Mouse (Mus musculus) CH12.LX (cell line): ENCODE results near the gene Pfkfb4. TPM values are rescaled to one million over a fixed set of nuclear protein-coding genes. Genes with fewer than 3 reads are reported as not detected.

Experiments used
- DNase-seq: peaks from one replicate; pipeline ENCODE4 v3.0.0-alpha.2; 2013; ENCODE audit errors: extremely low read depth
- H3K27ac ChIP-seq: 2 replicates; pipeline ENCODE4 v1.5.1; 2012; ENCODE audit warnings: low read depth, mild to moderate bottlenecking, control low read depth, moderate library complexity; ENCODE audit not compliant: insufficient read depth
- H3K27me3 ChIP-seq: replicated peaks from 2 replicates; pipeline ENCODE3; 2012; ENCODE audit warnings: inconsistent platforms
- H3K36me3 ChIP-seq, 2 experiments: replicated peaks in 1 of 2; 2 replicates each; pipeline versions ENCODE3 to v1.6.1; 2012; ENCODE audit warnings: inconsistent platforms in 1 of 2, low read length in 1 of 2, mild to moderate bottlenecking in 1 of 2, mixed read lengths in 1 of 2, moderate library complexity in 1 of 2; ENCODE audit not compliant: control insufficient read depth in 1 of 2, insufficient read depth in 1 of 2
- H3K4me1 ChIP-seq, 2 experiments: 2 replicates each; pipeline ENCODE4 v1.6.1; 2012; ENCODE audit warnings: inconsistent platforms in 1 of 2, moderate library complexity in 1 of 2; ENCODE audit not compliant: insufficient read depth in 2 of 2, control insufficient read depth in 1 of 2
- H3K4me2 ChIP-seq: 2 replicates; pipeline ENCODE4 v1.6.1; 2012; ENCODE audit warnings: low read depth, mild to moderate bottlenecking, control low read depth; ENCODE audit not compliant: poor library complexity, insufficient read depth, severe bottlenecking
- H3K4me3 ChIP-seq, 3 experiments: fragments of 150-350 bp in 1 of 3; sonication (generic) in 1 of 3; replicated peaks in 1 of 3; 2 replicates each; pipeline versions ENCODE3 to v1.5.1; 2011 to 2012; ENCODE audit warnings: low read depth in 2 of 3, low read length in 2 of 3, mild to moderate bottlenecking in 2 of 3, moderate library complexity in 2 of 3, control low read depth in 1 of 3, improper control_type of control experiment in 1 of 3, inconsistent platforms in 1 of 3, mixed read lengths in 1 of 3; ENCODE audit not compliant: poor library complexity in 1 of 3
- H3K79me2 ChIP-seq: replicated peaks from 2 replicates; pipeline ENCODE4 v1.6.1; 2012; ENCODE audit warnings: mild to moderate bottlenecking, moderate library complexity; ENCODE audit not compliant: control insufficient read depth, poor library complexity, insufficient read depth, severe bottlenecking; ENCODE audit errors: extremely low read depth
- H3K9ac ChIP-seq: 2 replicates; pipeline ENCODE4 v1.6.1; 2012; ENCODE audit warnings: low read depth, mild to moderate bottlenecking, control low read depth, moderate library complexity; ENCODE audit not compliant: insufficient read depth
- H3K9me3 ChIP-seq: replicated peaks from 2 replicates; pipeline ENCODE3; 2012; ENCODE audit warnings: low read length, inconsistent platforms, mixed read lengths
- CHD1 ChIP-seq: IDR thresholded peaks from 2 replicates; pipeline ENCODE4 v1.6.1; 2012; ENCODE audit warnings: low read depth, low read length, improper control_type of control experiment, inconsistent platforms
- CTCF ChIP-seq, 2 experiments: IDR thresholded peaks in 1 of 2; conservative IDR thresholded peaks in 1 of 2; 2 replicates each; pipeline ENCODE4 v1.5.1; 2011 to 2012; ENCODE audit warnings: low read depth in 2 of 2, low read length in 2 of 2, improper control_type of control experiment in 1 of 2, inconsistent platforms in 1 of 2, mild to moderate bottlenecking in 1 of 2, moderate library complexity in 1 of 2
- E2F4 ChIP-seq: IDR thresholded peaks from 2 replicates; pipeline ENCODE4 v1.6.1; 2011; ENCODE audit warnings: low read depth, low read length, improper control_type of control experiment; ENCODE audit not compliant: insufficient replicate concordance
- ELF1 ChIP-seq: IDR thresholded peaks from 2 replicates; pipeline ENCODE4 v1.6.1; 2014; ENCODE audit warnings: low read depth, mild to moderate bottlenecking, inconsistent platforms, low read length, improper control_type of control experiment
- EP300 ChIP-seq: IDR thresholded peaks from 2 replicates; pipeline ENCODE4 v1.6.1; 2011; ENCODE audit warnings: low read length, improper control_type of control experiment
- KAT2A ChIP-seq: IDR thresholded peaks from 2 replicates; pipeline ENCODE4 v1.6.1; 2012; ENCODE audit warnings: low read length, improper control_type of control experiment, inconsistent platforms; ENCODE audit not compliant: insufficient replicate concordance
- MAFK ChIP-seq: IDR thresholded peaks from 2 replicates; pipeline ENCODE4 v1.6.1; 2011; ENCODE audit warnings: low read length, improper control_type of control experiment; ENCODE audit not compliant: insufficient replicate concordance
- MEF2A ChIP-seq: IDR thresholded peaks from 2 replicates; pipeline ENCODE4 v1.6.1; 2014; ENCODE audit warnings: low read depth, mild to moderate bottlenecking, inconsistent platforms, low read length, improper control_type of control experiment, borderline replicate concordance
- MXI1 ChIP-seq: IDR thresholded peaks from 2 replicates; pipeline ENCODE4 v1.6.1; 2011; ENCODE audit warnings: mild to moderate bottlenecking, low read depth, low read length, improper control_type of control experiment
- MYC ChIP-seq: IDR thresholded peaks from 2 replicates; pipeline ENCODE4 v1.6.1; 2011; ENCODE audit warnings: low read depth, mild to moderate bottlenecking, improper control_type of control experiment, low read length
- NELFE ChIP-seq: IDR thresholded peaks from 2 replicates; pipeline ENCODE4 v1.6.1; 2011; ENCODE audit warnings: low read depth, low read length, improper control_type of control experiment
- PAX5 ChIP-seq: IDR thresholded peaks from 2 replicates; pipeline ENCODE4 v1.6.1; 2012; ENCODE audit warnings: low read length, inconsistent platforms, mixed read lengths
- POLR2A ChIP-seq: IDR thresholded peaks from 2 replicates; pipeline ENCODE4 v1.6.1; 2011; ENCODE audit warnings: low read depth, mild to moderate bottlenecking, improper control_type of control experiment, low read length
- POLR2AphosphoS2 ChIP-seq: IDR thresholded peaks from 2 replicates; pipeline ENCODE4 v1.6.1; 2011; ENCODE audit warnings: low read depth, low read length, improper control_type of control experiment
- RAD21 ChIP-seq: IDR thresholded peaks from 2 replicates; pipeline ENCODE4 v1.6.1; 2011; ENCODE audit warnings: low read depth, mild to moderate bottlenecking, low read length, improper control_type of control experiment, moderate library complexity
- SIN3A ChIP-seq: IDR thresholded peaks from 2 replicates; pipeline ENCODE4 v1.6.1; 2012; ENCODE audit warnings: low read length, improper control_type of control experiment, inconsistent platforms
- SMC3 ChIP-seq: IDR thresholded peaks from 2 replicates; pipeline ENCODE4 v1.6.1; 2011; ENCODE audit warnings: low read depth, low read length, improper control_type of control experiment
- UBTF ChIP-seq: IDR thresholded peaks from 2 replicates; pipeline ENCODE4 v1.6.1; 2012; ENCODE audit warnings: low read depth, mild to moderate bottlenecking, inconsistent platforms, low read length, improper control_type of control experiment, moderate library complexity
- USF1 ChIP-seq: IDR thresholded peaks from 2 replicates; pipeline ENCODE4 v1.6.1; 2014; ENCODE audit warnings: low read depth, mild to moderate bottlenecking, inconsistent platforms, low read length, improper control_type of control experiment
- USF2 ChIP-seq: conservative IDR thresholded peaks from 2 replicates; pipeline ENCODE4 v1.6.1; 2011; ENCODE audit warnings: low read depth, low read length, improper control_type of control experiment
- ZKSCAN1 ChIP-seq: IDR thresholded peaks from 2 replicates; pipeline ENCODE4 v1.6.1; 2012; ENCODE audit warnings: low read depth, inconsistent platforms, low read length, improper control_type of control experiment, borderline replicate concordance
- ZMIZ1 ChIP-seq: IDR thresholded peaks from 2 replicates; pipeline ENCODE4 v1.6.1; 2012; ENCODE audit warnings: low read depth, mild to moderate bottlenecking, inconsistent platforms, low read length, improper control_type of control experiment
- dilution Hi-C: fragments of 300-500 bp; cut with MboI; formaldehyde crosslinking; loops from 2 replicates; pipeline ENCODE4 v1.14.3; 2020; ENCODE audit warnings: low sequenced_read_pairs; ENCODE audit not compliant: extremely low pct_unique_long_range_greater_than_20kb, extremely low pct_ligation_motif_present
- in situ Hi-C: fragments of 300-500 bp; cut with MboI; formaldehyde crosslinking; loops from 3 replicates; pipeline ENCODE4 v1.14.3; 2019; ENCODE audit warnings: low sequenced_read_pairs, low pct_ligation_motif_present, low pct_unique_long_range_greater_than_20kb, mixed read lengths
- polyA plus RNA-seq: library from polyadenylated mRNA; unstranded; fragments of >175 nt; gene quantifications from 2 replicates; pipeline ENCODE4 v1.2.1, GENCODE M21; 2012; ENCODE audit warnings: low read depth; ENCODE audit not compliant: insufficient read length
- total RNA-seq, 2 experiments: library from RNA; depleted of rRNA; stranded (reverse); fragments of 300-350 nt in 1 of 2; fragments of >200 nt in 1 of 2; gene quantifications; 2 replicates each; pipeline ENCODE4 v1.2.3; 2012 to 2014

The Pfkfb4 gene
- total and polyA plus RNA-seq, 3 experiments = 5.1 to 6.7 (median 5.9) TPM

- Histone ChIP-seq H3K27me3 (no peaks in the 10 kb centered on the region), H3K36me3 (peaks cover 38 to 64% of the 10 kb centered on the region in 2 experiments), H3K27ac (peak overlapping the region; percentile 89), H3K4me1 (peaks cover 40 to 73% of the 10 kb centered on the region in 2 experiments), H3K4me3 (peak overlapping the region in 2 of 3 experiments; percentile 46 to 53), H3K9me3 (no peaks in the 10 kb centered on the region), H3K4me2 (peak overlapping the region; percentile 55), H3K79me2 (peaks cover 49% of the 10 kb centered on the region), H3K9ac (no peak overlapping the region; the same call in 1 of the 2 replicates)
- in situ Hi-C loops (no loop called here), dilution Hi-C loops (no loop called here)
- no peak for TF ChIP-seq CTCF (conservative IDR thresholded peaks at IDR 0.05 in 1 of 2, IDR thresholded peaks at IDR 0.05 in 1 of 2; ENCODE audit: low read depth in 2 of 2, low read length in 2 of 2)
- peak; percentile 36; the same call in 1 of the 2 replicates for TF ChIP-seq POLR2AphosphoS2
- TF ChIP-seq UBTF = 0 out of 2 replicates have a peak, but pooled peaks have one; percentile 17
- no peak for DNase-seq
These were observed 66.0 kb downstream of the Pfkfb4 start for GRCm38 (mm10) chr9:109057543-109057942.

GRCm38 (mm10) chr9:109058006-109058765 lies 66.6 kb downstream of the Pfkfb4 start:
- no peaks in the 10 kb centered on the region for H3K27me3 ChIP-seq
- peak overlapping the region; percentile 55 for H3K4me2 ChIP-seq
- peaks cover 43% of the 10 kb centered on the region for H3K79me2 ChIP-seq
- peak overlapping the region; percentile 35 to 53 (median 46) for H3K4me3 ChIP-seq
- H3K27ac ChIP-seq = peak overlapping the region; percentile 89
- no peak for DNase-seq
- dilution Hi-C loops = no loop called here
- no peak for TF ChIP-seq ZKSCAN1
- 0 out of 2 replicates have a peak, but pooled peaks have one; percentile 25 for TF ChIP-seq SIN3A
- no peak for TF ChIP-seq POLR2A
- TF ChIP-seq ZMIZ1 = no peak
- no peak for TF ChIP-seq USF2
- TF ChIP-seq POLR2AphosphoS2 = peak; percentile 3; the same call in 1 of the 2 replicates
- no peak for TF ChIP-seq SMC3
- TF ChIP-seq MXI1 = 0 out of 2 replicates have a peak, but pooled peaks have one; percentile 32
- TF ChIP-seq UBTF = no peak
- in situ Hi-C loops = no loop called here
- H3K36me3 ChIP-seq = peaks cover 42 to 68% of the 10 kb centered on the region in 2 experiments
- no peaks in the 10 kb centered on the region for H3K9me3 ChIP-seq
- H3K9ac ChIP-seq = peak overlapping the region; percentile 23; the same call in 1 of the 2 replicates
- H3K4me1 ChIP-seq = peaks cover 35 to 67% of the 10 kb centered on the region in 2 experiments

GRCm38 (mm10) chr9:109059136-109059903 lies 67.7 kb downstream of the Pfkfb4 start, which contains the start of gene Trex1:
Gene Trex1 (minus strand): TSS chr9:109059734.
- H3K79me2 ChIP-seq = peaks cover 33% of the 10 kb centered on the region
- no peaks in the 10 kb centered on the region for H3K9me3 ChIP-seq
- peak within 1 kb of the TSS; percentile 89 for H3K27ac ChIP-seq
- peak within 1 kb of the TSS; percentile 35 to 53 (median 46) for H3K4me3 ChIP-seq
- H3K4me1 ChIP-seq = peaks cover 35 to 56% of the 10 kb centered on the region in 2 experiments
- H3K27me3 ChIP-seq = no peaks in the 10 kb centered on the region
- peak within 1 kb of the TSS; percentile 55 for H3K4me2 ChIP-seq
- peaks cover 50 to 79% of the 10 kb centered on the region in 2 experiments for H3K36me3 ChIP-seq
- dilution Hi-C loops = no loop called here
- H3K9ac ChIP-seq = peak within 1 kb of the TSS; percentile 37
- in situ Hi-C loops = no loop called here
- DNase-seq = peak; percentile 88
- peak; percentile 87 for TF ChIP-seq RAD21
- peak; percentile 89 for TF ChIP-seq ELF1
- TF ChIP-seq MEF2A = peak; percentile 65
- TF ChIP-seq MYC = peak; percentile 68
- TF ChIP-seq USF1 = no peak
- TF ChIP-seq EP300 = no peak; the same call in 1 of the 2 replicates
- peak; percentile 96 for TF ChIP-seq POLR2AphosphoS2
- peak; percentile 68; the same call in 1 of the 2 replicates for TF ChIP-seq CHD1
- TF ChIP-seq ZKSCAN1 = no peak
- no peak for TF ChIP-seq KAT2A
- peak; percentile 86 for TF ChIP-seq SIN3A
- no peak for TF ChIP-seq MAFK
- TF ChIP-seq E2F4 = no peak
- no peak for TF ChIP-seq PAX5
- TF ChIP-seq USF2 = no peak
- TF ChIP-seq NELFE = peak; percentile 90
